Mouse (Mus musculus): ENCODE data around the gene Srebf1. TPM values are rescaled to one million over a fixed set of nuclear protein-coding genes. Genes with fewer than 3 reads are reported as not detected.

Gene Srebf1
- polyA plus RNA-seq, 1 experiment from 2014 or later, result 60.0 TPM

DNA sequence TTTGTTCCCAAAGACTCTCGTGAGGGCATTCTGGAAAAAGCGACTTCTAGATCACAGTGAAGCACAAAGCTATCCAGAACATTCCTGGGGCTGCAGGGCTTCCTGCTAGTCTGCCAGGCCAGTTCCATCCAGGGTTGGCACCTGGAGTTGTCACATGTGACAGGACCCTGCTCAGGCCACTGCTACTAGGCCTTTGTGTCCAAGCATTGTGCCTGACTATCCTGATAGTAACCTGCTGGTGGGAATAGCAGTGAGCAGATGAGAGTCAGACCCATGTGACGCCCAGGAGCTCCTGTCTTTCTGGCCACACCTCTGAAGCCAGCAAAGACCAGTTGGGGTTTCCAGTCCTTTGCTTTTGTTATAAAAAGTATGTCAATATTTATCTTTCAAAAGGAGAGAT is 50.3 kb downstream of the Srebf1 start:
- 82% methylated on average over 3 of the region's 3 CpGs for WGBS
- Histone ChIP-seq H3K4me2 (no peak overlapping the region), H3K9me3 (replicated peaks) (no peaks in the 10 kb centered on the region), H3K27me3 (no peaks in the 10 kb centered on the region), H3K4me1 (peaks cover 81% of the 10 kb centered on the region), H3K36me3 (0 out of 2 replicates have a peak, but pooled peaks cover 9% of the 10 kb centered on the region), H3K27ac (no peak overlapping the region), H3K4me3 (replicated peaks) (no peak overlapping the region), H3K9ac (no peak overlapping the region)
- ATAC-seq (replicated peaks; ENCODE audit: low FRiP score), result no peak

DNA sequence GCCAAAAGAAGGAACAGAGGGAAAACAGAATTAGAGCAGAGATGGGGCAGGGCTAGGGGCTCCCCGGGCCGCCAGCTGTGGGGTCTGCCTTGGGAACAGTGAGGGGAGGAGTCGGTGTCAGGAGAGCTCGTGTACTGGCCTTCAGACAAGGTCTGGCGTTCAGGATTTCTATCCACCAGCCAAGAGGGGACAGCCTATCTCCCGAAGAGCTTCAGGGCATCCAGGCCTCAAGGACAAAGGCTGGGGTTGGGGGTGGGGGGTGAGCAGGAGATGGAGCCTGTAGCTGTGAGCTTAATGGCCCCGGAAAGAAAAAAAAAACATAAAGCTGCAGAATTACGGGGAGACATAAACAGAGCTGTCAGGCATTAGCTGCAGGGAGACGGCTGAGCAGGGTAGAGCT is 53.6 kb downstream of the Srebf1 start:
- peaks cover 74% of the 10 kb centered on the region for H3K4me1 ChIP-seq
- no peaks in the 10 kb centered on the region for H3K27me3 ChIP-seq
- no peak overlapping the region for H3K4me2 ChIP-seq
- H3K9ac ChIP-seq, result 0 out of 2 replicates have a peak overlapping the region, but pooled peaks have one; percentile 10
- ATAC-seq (replicated peaks; ENCODE audit: low FRiP score), result no peak
- H3K9me3 ChIP-seq (replicated peaks), result no peaks in the 10 kb centered on the region
- H3K27ac ChIP-seq, result peak overlapping the region; percentile 19; the same call in 1 of the 2 replicates
- WGBS, result 15% methylated on average over 9 of the region's 9 CpGs
- no peak overlapping the region for H3K4me3 ChIP-seq (replicated peaks)
- 0 out of 2 replicates have a peak, but pooled peaks cover 9% of the 10 kb centered on the region for H3K36me3 ChIP-seq

DNA sequence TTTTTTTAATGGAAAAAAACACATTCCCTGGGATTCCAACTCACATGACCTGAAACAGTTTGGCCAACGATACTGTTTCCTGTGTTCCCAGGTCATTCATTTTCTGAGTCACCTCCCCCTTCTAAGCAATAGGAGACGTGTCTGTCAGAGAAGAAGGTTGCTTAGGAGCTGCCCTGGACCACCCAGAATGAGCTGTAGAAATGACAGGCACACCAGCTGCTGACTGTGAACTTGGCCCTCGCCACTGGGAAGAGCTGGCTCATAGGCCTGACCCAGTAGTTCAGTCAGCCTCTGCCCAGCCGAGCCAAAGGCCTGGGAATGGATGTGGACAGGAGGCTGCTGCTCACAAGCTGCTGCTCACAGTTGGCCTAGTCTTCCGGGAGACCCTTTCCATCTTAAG is 57.3 kb downstream of the Srebf1 start:
- peak overlapping the region; percentile 66; the same call in 1 of the 2 replicates for H3K27ac ChIP-seq

DNA sequence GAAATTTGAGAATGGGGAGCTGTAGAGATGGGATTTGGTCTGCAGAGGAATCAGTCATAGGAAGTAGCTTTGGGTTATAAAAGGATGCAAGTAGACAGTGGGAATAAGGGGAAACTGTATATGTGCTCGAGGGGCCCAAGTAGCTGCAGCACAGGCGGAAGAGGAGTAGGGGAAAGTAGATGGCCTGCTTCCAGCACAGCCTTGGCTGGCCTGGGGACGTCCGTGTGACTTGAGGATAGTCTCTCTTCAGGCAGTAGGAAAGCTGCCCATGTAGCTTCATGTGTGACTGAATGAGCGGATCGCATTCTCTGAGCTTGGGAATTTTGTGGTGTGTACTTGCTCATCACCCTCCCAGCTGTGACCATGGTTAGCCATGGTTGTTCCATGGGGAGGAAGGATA is 57.9 kb downstream of the Srebf1 start:
- Histone ChIP-seq H3K4me2 (no peak overlapping the region), H3K9ac (no peak overlapping the region), H3K27ac (peak overlapping the region; percentile 66), H3K36me3 (peaks cover 12% of the 10 kb centered on the region), H3K9me3 (replicated peaks) (no peaks in the 10 kb centered on the region), H3K4me1 (peaks cover 80% of the 10 kb centered on the region), H3K27me3 (no peaks in the 10 kb centered on the region), H3K4me3 (replicated peaks) (no peak overlapping the region)
- WGBS, result 60% methylated on average over 6 of the region's 6 CpGs
- 0 out of 2 replicates have a peak, but pooled peaks have one; percentile 53 for ATAC-seq (replicated peaks; ENCODE audit: low FRiP score)

More for the DNA sequence above, 57.3 kb downstream of the Srebf1 start:
- H3K4me1 ChIP-seq, result peaks cover 80% of the 10 kb centered on the region
- no peaks in the 10 kb centered on the region for H3K9me3 ChIP-seq (replicated peaks)
- WGBS, result 17% methylated on average over 5 of the region's 5 CpGs
- no peaks in the 10 kb centered on the region for H3K27me3 ChIP-seq
- ATAC-seq (replicated peaks; ENCODE audit: low FRiP score), result peak; percentile 49; the same call in 1 of the 2 replicates
- H3K4me2 ChIP-seq, result no peak overlapping the region
- no peak overlapping the region for H3K9ac ChIP-seq
- H3K36me3 ChIP-seq, result peaks cover 12% of the 10 kb centered on the region; the same call in 1 of the 2 replicates
- H3K4me3 ChIP-seq (replicated peaks), result no peak overlapping the region

DNA sequence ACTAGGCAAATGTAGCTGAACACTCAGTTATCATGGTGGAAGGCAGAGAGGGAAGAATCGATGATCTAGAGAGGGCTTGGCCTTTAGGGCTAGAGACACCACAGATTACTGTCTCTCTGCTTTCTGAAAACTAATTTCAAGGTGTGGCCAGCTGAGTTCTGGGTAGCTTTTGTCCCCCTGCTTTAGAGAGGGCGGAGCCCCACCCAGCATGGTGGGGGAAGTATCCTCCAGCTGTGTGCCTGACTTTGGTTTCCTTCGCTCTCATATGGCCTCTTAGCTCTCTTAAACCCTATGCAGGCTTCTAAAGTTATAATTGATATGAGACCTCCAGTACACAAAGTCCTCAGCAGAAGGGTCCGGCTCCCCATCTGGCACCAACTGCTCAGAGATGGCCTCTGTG is 59.0 kb downstream of the Srebf1 start:
- H3K4me3 ChIP-seq (replicated peaks), result no peak overlapping the region
- H3K9ac ChIP-seq, result no peak overlapping the region
- no peak for ATAC-seq (replicated peaks; ENCODE audit: low FRiP score)
- peaks cover 73% of the 10 kb centered on the region for H3K4me1 ChIP-seq
- H3K9me3 ChIP-seq (replicated peaks), result no peaks in the 10 kb centered on the region
- peaks cover 19% of the 10 kb centered on the region for H3K36me3 ChIP-seq
- H3K4me2 ChIP-seq, result no peak overlapping the region
- WGBS, result 86% methylated on average over 4 of the region's 4 CpGs
- no peaks in the 10 kb centered on the region for H3K27me3 ChIP-seq
- no peak overlapping the region for H3K27ac ChIP-seq

DNA sequence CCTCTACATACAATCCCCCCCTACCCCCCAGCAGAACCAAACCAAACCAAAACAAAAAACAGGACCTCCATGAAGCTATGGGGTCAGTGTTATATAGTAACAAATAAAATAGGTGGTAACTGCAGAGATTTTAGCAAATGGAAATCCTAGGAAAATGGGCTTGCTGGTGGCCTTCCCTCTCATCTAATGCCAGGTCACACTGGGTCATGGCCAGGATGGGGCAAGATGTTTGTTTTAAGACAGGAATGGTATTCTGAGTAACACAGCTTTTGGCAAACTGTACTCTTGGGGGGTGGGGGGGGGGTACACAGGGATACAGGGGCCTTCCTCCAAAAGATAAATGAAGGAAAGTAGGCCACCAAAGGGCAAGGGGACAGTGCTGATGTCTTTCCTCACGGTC is 59.8 kb downstream of the Srebf1 start:
- no peak for ATAC-seq (replicated peaks; ENCODE audit: low FRiP score)
- Histone ChIP-seq H3K4me1 (peaks cover 65% of the 10 kb centered on the region), H3K9ac (no peak overlapping the region), H3K36me3 (peaks cover 19% of the 10 kb centered on the region), H3K27ac (no peak overlapping the region), H3K4me2 (no peak overlapping the region), H3K27me3 (no peaks in the 10 kb centered on the region), H3K4me3 (replicated peaks) (no peak overlapping the region), H3K9me3 (replicated peaks) (no peaks in the 10 kb centered on the region)
- 76% methylated on average over 1 of the region's 1 CpGs for WGBS

DNA sequence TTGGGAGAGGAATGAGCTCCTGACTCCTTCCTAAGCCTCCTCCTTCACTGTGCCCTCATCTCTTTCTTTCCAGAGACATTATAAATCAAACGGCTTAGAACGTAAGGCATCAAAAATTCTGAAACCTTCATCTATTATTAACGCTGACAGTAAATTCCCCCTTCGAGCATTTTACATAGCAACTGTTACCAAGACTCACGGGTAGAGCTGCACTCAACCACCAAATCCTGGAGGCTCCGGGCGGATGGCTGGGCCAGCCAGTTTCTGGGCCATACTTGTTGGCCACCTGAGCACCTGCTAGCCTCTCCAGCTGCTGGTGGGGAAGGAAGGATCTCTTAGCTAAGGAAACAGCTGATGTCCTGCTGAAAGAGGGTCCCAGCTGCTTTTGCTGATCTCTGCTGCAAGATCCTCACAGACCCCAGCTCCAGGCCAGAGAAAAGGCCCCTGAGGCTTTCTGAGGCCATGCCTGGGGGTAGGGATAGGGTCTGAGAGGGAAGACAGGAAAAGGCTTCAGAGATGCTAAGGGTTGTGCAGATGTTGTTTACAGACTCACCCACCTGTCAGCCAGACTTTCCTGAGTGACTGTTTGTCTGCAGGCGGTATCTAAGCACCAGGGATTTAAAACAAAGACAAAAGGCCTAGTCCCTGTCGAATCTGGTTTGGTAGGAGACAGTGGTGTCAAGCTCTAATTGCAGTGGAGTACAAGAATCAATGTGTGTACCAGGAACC is 61.1 kb downstream of the Srebf1 start:
- 68% methylated on average over 9 of the region's 9 CpGs for WGBS
- Histone ChIP-seq H3K4me1 (peaks cover 58% of the 10 kb centered on the region), H3K9ac (no peak overlapping the region), H3K9me3 (replicated peaks) (no peaks in the 10 kb centered on the region), H3K36me3 (peaks cover 25% of the 10 kb centered on the region), H3K27ac (no peak overlapping the region), H3K4me3 (replicated peaks) (no peak overlapping the region), H3K27me3 (no peaks in the 10 kb centered on the region), H3K4me2 (no peak overlapping the region)
- no peak for ATAC-seq (replicated peaks; ENCODE audit: low FRiP score)

DNA sequence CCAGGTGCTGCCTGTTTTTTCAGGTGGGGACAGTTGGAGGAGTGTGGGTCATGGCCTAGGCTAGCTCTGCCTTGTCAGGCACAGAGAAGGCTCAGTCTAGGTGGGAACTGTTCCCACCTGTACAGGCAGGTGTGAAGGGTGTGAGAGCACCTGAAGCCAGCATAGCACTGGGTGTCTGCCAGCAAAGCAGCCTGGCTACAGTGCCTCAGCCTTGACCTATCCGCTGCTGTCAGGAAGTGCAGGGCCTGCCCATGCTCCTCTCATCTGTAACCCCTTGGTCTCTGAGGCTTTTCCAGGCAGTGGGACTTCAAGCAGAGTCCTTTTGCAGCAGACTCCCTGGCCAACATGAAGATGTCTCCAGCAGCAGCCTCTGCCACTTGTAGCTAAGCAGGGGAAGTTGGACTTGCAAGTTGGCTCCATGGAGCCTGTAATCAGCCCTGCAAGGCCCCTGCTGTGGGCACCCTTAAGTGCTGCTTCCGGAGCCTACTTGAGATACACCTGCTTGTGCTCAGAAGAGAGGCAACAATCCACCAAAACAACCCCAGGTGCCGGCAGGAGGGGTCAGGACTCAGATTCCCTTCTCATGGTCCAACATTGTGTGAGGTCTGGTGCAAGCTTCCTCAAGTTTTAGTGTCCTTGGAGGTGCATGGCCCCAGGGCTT is 61.8 kb downstream of the Srebf1 start:
- no peak overlapping the region for H3K27ac ChIP-seq
- H3K9me3 ChIP-seq (replicated peaks), result no peaks in the 10 kb centered on the region
- no peak overlapping the region for H3K4me2 ChIP-seq
- 55% methylated on average over 3 of the region's 3 CpGs for WGBS
- no peak for ATAC-seq (replicated peaks; ENCODE audit: low FRiP score)
- peaks cover 51% of the 10 kb centered on the region for H3K4me1 ChIP-seq
- H3K4me3 ChIP-seq (replicated peaks), result no peak overlapping the region
- H3K27me3 ChIP-seq, result no peaks in the 10 kb centered on the region
- H3K9ac ChIP-seq, result no peak overlapping the region
- peaks cover 25% of the 10 kb centered on the region for H3K36me3 ChIP-seq

DNA sequence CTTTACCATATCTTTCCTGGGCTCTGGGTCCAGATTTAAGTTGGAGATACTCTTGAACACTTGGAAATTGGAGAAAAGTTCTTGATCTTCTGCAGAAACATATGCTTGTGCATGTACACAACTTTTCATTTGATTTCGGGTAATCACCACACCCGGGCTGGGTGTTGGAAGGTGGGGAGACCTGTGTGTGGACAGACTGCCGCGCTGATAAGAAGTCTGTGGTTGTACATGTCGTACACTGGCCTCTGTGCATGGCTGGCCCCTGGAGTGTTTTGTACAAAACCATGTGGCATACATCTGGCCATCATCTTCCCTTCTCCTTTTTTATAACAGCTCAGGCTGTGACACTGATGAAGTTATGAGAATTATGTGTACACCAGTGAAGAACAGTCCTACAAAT is 62.4 kb downstream of the Srebf1 start:
- no peak for ATAC-seq (replicated peaks; ENCODE audit: low FRiP score)
- no peak overlapping the region for H3K9ac ChIP-seq

DNA sequence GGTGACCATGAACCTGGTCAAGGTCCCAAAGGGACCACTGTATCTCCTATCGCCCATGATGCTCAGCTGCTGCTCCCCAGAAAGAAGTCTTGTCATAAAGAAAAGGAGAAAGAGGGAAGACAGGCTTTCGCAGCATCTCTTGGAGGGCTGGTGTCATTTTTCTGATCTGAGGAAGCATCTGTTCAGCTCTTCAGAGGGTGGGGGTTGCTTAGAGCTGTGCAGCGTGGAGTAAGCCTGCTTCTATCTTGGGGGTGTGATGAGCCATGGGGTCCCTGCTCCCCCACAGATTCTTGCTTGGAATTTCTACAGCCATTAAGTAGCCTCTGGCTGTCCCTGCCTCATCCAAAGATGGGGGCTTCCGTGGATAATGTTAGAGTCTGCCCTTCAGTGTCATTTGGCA is 64.1 kb downstream of the Srebf1 start:
- WGBS, result 71% methylated on average over 4 of the region's 4 CpGs

More for the DNA sequence above, 62.4 kb downstream of the Srebf1 start:
- 90% methylated on average over 5 of the region's 5 CpGs for WGBS
- Histone ChIP-seq H3K36me3 (peaks cover 25% of the 10 kb centered on the region), H3K4me1 (peaks cover 48% of the 10 kb centered on the region), H3K4me3 (replicated peaks) (no peak overlapping the region), H3K27me3 (no peaks in the 10 kb centered on the region), H3K27ac (no peak overlapping the region), H3K9me3 (replicated peaks) (no peaks in the 10 kb centered on the region), H3K4me2 (no peak overlapping the region)

DNA sequence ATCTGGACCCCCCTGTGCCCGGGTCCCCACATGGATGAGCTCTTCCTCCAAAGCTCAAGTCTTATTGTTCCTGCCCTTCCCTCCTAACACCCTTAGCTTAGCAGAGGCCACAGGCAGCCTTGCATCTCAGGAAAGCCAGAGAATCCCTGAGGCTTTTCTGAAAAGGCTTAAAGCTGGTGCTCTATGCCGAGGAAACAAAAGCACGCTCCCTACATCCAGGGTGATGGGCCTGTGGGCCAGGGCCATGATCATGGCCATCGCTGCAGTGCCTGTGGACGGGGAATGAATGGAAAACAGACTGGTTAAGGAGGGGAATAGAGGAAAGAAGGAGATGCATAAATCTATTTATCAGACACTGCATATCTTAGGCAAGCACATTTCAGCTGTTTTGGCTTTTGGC is 66.7 kb downstream of the Srebf1 start:
- no peak for ATAC-seq (replicated peaks; ENCODE audit: low FRiP score)
- H3K4me1 ChIP-seq, result peaks cover 10% of the 10 kb centered on the region
- H3K9ac ChIP-seq, result no peak overlapping the region
- no peak overlapping the region for H3K27ac ChIP-seq
- WGBS, result 85% methylated on average over 5 of the region's 5 CpGs
- no peak overlapping the region for H3K4me2 ChIP-seq
- no peaks in the 10 kb centered on the region for H3K27me3 ChIP-seq
- peaks cover 38% of the 10 kb centered on the region for H3K36me3 ChIP-seq
- no peaks in the 10 kb centered on the region for H3K9me3 ChIP-seq (replicated peaks)
- H3K4me3 ChIP-seq (replicated peaks), result no peak overlapping the region

More for the DNA sequence above, 64.1 kb downstream of the Srebf1 start:
- Histone ChIP-seq H3K4me2 (no peak overlapping the region), H3K9me3 (replicated peaks) (no peaks in the 10 kb centered on the region), H3K4me1 (peaks cover 31% of the 10 kb centered on the region), H3K4me3 (replicated peaks) (no peak overlapping the region), H3K27ac (no peak overlapping the region), H3K36me3 (peaks cover 31% of the 10 kb centered on the region), H3K27me3 (no peaks in the 10 kb centered on the region), H3K9ac (no peak overlapping the region)
- ATAC-seq (replicated peaks; ENCODE audit: low FRiP score), result no peak

DNA sequence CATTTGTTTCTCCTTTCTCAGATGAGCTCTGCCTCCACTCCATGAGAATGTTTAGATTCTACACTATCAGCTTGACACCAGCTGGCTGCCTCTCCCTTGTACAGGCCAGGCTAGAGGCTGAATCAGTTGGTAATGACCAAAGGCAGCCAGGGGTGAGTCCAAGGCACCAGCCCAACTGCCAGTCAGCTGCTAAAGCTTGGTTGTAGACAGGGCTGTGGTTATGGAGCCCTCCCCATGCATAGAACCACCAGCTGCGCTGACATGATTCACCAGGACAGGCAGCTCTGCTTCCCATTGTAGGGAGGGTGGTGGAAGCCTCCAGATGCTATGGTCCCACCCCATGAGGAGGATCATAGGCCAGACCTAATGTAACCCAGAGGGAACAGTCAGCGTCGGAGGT is 68.4 kb downstream of the Srebf1 start:
- Histone ChIP-seq H3K9me3 (replicated peaks) (no peaks in the 10 kb centered on the region), H3K4me1 (0 out of 2 replicates have a peak, but pooled peaks cover 2% of the 10 kb centered on the region), H3K4me3 (replicated peaks) (no peak overlapping the region), H3K9ac (no peak overlapping the region), H3K36me3 (peaks cover 37% of the 10 kb centered on the region), H3K4me2 (no peak overlapping the region), H3K27me3 (no peaks in the 10 kb centered on the region), H3K27ac (no peak overlapping the region)
- 93% methylated on average over 3 of the region's 3 CpGs for WGBS
- no peak for ATAC-seq (replicated peaks; ENCODE audit: low FRiP score)

Data from kidney, embryonic 15.5 days (tissue).